Mouse (Mus musculus) mesoderm, embryonic 11.5 days (tissue): ENCODE measurements around the gene Eml1.
A peak's percentile ranks its signal among the peaks of the same experiment; 100 is the strongest.
"Not testable (repeated sequence)": the region's sequence is repeated elsewhere in the genome, so short reads cannot be mapped to it uniquely, and the experiment has no call there.

Experiments
- DNase-seq: peaks from one replicate; pipeline ENCODE4 v3.0.0-alpha.2; 2012; ENCODE audit warnings: low read depth, low spot score

Eml1 gene

DNA sequence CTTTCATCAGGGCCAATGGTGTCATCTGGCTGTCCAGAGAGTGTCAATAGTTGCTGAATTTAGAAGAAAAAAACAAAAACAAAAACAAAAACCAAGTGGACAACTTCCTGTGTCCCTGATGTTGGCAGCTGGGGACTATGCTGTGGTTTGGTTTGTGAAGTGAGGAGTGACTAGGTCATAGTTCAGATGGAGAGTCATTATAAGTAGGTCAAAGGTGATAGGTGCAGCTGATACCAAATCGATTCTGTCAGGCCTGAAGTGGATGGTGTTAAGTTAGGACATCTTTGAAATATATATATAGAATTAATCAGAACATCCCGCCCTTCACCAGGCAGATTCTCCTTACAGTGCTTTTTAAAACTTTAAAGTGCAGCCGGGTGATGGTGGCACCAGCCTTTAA, 103.7 kb downstream of the Eml1 start:
- DNase-seq = no peak

DNA sequence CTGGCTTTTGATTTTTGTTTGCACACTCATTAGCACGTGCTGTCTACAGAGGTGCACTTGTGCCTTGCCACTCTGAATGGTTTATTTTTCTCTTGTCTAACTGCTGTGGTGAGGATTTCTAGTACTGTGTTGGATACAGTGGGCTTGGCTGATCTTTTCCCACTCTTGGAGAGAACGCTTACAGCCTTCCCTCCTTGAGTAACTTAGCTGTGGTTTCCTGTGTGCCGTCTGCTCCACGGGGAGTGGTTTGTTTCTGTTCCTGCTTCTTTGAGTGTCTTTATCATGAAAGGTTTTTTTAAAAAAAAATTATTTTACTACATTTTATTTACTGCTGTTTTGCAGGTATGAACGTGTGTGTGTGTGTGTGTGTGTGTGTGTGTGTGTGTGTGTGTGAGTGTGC, 108.0 kb downstream of the Eml1 start:
- DNase-seq = no peak

DNA sequence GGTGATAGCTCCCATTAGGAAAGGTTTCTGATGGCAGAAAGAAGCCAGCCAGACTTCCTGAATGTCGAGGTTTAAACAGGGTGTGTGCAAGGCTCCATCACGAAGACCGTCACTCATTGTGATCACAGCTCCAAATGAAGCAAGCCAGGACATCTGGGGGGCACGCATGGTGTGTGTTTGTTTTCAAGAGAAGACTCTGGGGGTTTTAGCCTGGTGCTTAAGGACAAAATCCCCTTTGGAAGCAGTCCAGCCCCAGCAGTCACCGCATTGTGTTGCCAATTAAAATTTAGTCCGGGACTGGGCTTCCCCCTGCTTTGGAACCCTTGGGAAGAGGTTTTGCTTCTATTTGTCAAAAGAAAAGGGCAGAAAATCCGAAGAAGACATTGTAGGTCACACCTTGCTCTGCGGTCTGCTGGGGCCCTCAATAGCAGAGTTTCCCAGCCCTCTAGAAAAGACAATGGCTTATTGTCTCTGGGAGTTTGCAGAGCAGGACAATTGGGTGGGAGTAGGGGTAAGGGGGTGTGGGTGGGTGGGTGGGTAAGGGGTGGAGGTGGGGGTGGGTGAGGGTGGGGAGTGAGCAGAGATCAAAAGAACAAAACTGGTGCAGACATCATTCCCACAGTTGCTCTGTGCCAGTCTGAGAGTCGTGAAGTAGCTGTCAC, 110.1 kb downstream of the Eml1 start:
- no peak for DNase-seq

DNA sequence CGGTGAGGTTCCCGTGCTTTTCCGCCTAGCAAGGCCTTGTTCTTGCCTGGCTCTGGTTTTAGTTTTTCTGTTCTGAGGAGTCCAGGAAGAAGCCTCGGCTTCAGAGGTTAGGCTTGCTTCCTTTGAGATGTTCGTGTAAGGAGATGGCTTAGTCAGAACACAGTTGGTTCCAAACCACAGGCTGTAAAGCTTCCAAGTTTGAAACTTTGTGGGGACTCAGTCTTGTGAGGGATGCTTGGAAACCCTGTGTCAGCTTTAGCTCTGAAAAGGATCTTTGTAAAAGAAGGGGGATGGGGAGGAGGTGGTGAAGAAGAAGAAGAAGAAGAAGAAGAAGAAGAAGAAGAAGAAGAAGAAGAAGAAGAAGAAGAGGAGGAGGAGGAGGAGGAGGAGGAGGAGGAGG, 118.3 kb downstream of the Eml1 start:
- no peak for DNase-seq

DNA sequence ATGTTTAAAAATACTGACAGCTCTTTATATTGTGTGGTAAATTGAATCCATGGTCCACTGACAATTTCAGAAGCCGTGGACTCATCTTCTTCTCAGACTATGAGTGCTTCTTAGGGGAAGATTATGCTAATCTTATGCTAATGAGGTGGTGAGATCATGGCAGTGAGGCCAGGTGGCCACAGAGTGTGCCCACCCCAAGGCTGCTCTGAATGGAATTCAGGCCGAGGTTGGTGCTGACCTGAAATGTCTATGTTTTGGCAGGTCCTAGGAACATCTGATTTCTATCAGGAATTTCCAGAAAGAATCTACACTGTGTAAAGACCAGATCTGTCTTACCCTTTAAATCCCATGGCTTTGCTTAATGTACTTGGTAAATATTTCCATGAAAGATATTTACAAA, 119.0 kb downstream of the Eml1 start:
- no peak for DNase-seq

DNA sequence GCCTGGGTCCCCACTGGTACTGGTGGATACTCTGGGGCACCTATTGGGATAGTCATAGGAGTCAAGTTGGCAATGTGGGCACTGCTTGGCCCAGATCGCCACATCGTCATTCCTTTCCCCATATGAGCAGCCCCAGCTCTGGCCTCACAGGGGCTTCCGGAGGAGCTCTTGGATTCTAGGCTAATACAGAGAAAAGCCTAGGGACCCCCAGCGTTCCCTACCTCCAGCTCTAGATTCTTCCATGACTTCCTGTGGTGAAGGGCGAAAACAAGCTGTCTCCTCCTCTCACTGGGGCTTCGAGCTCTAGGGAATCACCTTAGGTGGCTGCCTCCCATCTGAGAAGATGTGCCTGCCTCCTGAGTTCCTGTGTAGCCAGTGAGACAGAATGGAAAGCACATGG, 119.6 kb downstream of the Eml1 start:
- no peak for DNase-seq

DNA sequence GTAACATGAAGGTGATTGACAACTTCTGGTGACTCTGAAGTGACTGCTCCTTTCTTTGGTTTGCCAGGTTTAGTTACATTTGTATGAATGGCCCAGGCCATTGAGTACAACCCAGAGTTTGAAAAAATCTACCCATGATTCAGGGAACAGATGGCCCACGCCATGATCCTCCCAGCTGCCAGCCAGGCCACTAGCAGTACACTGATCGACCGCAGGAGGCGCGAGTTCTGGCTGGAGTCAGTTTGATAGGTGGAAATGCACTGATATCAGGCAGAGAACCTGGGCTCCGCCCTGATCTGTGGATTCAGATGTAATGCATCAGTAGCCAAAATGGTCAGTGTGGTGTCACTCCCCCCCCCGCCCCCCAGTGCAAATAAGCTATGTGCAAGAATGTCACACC, 120.2 kb downstream of the Eml1 start:
- peak; percentile 30 for DNase-seq

DNA sequence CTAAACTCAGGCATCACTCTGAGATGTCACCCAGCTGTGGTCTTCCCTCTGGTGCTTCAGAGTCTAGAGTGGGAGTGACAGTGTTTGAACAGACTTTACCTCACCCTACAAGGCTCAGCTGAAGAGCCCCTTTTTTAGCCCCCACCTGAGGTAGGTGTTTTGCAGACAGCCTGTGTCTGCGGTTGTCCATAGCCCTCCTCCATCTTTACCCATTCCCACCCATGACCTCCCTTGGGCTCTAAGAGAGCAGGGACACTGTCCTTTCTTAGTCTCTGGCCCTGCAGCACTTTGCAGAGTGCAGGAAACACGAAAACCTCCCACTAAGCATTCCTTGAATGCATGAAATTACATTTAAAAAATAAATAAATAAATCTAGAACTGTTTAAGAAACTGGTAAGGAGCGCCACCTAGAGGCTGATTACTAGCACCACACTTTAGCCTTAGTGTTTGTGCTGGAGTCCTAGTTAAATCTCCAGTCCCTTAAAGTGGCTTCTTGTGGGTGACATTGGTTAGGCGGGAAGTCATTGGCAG, 123.3 kb downstream of the Eml1 start:
- peak; percentile 79 for DNase-seq

DNA sequence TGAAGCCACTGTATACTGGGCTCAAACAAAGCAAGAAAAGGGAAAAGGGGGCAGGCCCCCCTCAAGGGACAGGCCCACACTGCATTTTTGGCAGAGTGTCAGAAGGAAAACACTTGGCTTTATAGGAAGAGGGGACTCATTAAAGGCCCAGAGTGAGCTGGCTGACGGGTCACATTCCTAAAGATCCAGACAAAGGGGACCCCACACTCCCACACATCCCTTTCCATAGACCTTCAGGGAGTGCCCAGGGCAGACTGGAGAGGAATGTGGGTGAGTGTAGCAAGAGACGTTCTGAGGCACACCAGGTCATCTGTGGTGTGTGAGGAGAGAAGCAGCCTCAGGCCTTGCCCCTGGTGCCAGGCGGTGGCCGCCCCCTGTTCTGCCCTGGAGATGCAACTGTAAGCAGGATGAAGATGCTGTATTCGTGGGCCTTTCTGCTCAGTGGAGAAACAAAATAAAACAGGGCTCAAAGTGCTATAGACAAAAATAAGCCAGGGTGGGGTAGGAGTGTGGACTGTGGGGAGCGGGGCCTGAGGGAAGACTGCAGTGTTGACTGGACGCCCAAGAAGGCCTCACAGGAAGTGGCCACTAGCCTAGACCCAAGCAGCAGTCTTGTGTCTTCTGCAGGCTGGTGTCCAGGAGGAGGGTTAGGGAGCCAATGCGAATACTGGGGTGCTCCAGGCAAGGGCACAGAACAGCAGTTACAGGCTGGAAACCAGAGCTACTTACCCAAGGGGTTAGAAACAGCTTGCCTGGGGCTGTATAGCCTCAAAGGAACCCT, 124.9 kb downstream of the Eml1 start:
- DNase-seq = peak; percentile 30

DNA sequence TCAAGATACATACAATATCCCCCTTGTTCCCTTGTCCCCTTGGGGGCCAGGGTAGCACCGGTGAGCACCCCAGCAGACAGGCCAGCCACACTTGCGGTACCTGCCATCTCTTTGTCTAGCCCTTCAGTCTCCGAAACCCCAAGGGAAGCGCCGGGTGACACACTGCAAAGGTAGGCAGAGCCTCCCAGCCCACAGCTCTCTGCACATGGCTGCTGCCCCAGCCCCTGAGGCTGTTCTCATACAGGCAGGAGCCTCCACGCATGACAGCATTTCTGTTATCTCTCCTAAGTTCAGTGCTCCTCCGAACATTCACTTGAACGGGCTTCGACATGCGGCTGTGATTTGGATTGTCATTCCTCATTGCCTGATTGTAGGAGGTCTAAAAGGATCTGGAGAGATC, 132.3 kb downstream of the Eml1 start:
- no peak for DNase-seq

DNA sequence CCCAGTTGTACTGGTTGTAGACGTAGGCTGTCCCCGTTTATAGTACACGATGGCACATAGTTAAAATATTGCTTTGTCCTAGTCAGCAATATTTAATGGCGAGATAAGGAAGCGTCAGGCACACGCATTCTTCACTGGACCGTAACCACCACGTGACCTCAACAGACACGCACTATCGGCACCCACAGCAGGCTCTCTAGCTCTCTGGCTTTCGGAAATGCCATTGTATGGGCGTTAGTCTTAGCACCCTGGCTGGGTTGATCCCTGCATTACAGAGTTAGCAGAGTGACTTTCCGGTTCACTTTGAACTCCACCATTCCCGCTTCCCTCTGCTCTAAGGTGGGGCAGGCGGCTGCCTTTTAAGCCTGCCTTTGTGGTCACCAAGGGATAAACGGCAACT, 132.8 kb downstream of the Eml1 start:
- DNase-seq = no peak

DNA sequence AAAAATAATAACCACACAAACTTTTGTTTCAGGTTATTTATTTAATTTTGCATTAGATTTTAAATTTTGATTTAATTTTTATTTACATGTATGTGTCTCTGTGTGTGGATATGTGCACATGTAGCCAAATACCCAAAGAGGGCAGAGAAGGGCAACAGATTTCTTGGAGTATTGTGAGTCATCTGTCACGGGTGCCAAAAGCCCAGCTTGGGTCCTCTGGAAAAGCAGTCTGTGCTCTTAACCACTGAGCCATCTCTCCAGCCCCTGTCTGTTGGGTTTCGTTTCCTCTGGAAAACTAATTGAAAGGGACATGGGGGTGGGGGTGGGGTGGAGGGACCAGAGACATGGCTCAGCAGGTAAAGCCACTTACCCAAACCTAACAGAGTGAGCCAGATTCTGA, 135.1 kb downstream of the Eml1 start:
- DNase-seq = no peak

DNA sequence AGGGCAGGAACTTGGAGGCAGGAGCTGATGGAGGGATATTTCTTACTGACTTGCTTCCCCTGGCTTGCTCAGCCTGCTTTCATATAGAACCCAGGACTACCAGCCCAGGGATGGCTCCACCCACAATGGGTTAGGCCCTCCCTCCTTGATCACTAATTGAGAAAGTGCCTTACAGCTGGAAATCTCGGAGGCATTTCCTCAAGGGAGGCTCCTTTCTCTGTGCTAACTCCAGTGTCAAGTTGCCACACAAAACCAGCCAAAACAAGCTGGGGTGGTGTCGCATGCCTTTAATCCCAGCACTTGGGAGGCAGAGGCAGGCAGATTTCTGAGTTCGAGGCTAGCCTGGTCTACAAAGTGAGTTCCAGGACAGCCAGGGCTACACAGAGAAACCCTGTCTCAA, 136.3 kb downstream of the Eml1 start:
- not testable (repeated sequence) for DNase-seq

DNA sequence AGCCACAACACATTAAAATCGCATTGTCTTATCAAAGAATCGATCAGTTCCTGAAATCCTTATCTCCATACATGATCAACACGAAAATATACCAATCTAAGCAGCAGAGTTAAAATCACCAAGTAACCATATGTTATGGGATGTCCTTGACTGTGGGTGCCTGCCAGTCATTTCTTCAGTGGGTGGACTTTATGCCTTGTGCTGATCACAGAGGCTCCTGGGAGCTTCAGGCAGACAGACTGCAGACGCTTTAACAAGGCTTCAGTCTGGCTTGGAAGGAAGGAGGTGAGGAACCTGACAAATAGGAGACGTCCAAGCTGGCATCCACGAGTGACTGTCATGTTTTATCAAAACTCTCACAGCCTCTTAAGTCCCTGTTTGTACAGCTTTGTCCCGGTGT, 139.8 kb downstream of the Eml1 start:
- no peak for DNase-seq

DNA sequence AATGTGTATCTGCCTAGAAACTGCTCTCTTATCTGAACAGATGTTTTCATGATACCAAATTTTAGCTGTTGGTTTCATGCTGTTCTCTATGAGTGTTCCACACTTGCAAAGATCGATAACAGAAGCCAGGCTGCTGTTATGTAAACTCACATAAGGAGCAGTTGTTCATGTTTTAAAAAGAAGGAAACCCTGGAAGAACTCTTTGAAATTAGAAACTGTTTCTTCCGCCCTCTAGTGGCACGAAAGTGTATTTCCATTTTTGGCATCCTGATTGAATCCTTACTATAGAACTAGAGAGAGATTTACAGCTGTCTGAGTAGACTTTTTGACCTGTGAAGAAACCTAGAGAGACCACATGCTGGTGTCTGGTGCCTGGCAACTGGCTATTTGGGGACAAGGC, 140.3 kb downstream of the Eml1 start:
- DNase-seq = peak; percentile 71

DNA sequence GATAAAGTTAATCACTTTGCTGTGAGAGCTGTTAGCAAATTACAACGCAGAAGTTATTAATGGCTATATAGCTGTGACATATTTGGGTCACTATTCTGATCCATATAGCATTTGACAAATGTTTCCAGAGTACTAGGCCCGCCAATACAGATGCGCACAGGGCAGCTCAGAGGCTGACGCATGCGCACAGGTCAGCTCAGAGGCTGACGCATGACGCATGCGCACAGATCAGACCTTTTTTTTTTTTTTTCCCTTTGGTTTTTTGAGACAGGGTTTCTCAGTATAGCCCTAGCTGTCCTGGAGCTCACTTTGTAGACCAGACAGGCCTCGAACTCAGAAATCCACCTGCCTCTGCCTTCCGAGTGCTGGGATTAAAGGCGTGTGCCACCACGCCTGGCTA, 144.7 kb downstream of the Eml1 start:
- DNase-seq = no peak

DNA sequence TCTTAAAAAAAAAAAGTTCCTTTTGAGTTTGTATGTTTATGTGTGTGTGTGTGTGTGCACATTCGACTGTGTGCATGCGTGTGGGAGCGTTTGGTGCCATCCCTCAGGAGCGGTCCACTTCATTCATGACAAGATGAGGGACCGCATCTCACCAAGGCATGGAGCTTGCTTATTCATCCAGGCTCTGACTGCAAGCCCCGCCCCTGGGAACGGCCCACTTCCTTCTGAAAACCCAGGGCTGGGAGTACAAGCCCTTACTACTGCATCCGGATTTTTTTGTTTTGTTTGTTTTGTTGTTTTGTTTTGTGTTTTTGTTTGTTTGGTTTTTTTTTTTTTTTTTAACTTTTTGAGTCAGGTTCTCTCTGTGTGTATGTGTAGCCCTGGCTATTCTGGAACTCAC, 148.6 kb downstream of the Eml1 start:
- DNase-seq = no peak

DNA sequence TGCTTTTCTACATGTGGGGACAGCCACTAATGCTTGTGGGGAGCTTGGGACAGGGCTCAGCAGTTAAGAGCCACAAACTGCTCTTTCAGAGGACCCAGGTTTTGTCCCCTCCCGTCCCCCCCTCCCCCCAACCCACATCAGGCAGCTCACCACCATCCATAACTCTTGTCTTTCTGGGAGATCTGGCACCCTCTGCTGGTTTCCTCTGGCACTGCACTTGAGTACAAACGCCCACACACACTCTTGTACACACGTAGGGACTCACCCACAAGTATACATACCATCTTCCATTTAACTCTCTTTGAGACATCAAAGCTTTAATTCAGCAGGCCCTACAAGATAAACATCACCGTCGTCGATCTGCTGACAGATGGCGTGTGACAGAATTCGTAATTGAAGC, 158.5 kb downstream of the Eml1 start:
- DNase-seq = peak; percentile 69

DNA sequence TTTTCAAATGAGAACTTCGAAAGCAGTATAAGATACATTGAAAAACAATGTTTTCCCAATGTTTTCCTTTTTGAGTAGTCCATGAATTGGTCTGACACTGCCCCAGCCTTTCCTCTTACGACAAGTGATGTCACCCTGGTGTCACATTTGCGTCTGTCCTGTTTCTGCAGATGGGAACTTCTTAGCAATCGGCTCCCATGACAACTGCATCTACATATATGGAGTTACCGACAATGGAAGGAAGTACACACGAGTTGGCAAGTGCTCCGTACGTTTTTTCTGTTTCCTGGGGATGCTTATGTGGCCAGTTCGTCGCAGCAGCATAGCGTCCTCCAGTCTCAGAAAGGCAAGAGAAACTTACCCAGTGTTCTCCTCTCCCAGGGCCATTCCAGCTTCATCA, 163.7 kb downstream of the Eml1 start:
- DNase-seq = no peak

DNA sequence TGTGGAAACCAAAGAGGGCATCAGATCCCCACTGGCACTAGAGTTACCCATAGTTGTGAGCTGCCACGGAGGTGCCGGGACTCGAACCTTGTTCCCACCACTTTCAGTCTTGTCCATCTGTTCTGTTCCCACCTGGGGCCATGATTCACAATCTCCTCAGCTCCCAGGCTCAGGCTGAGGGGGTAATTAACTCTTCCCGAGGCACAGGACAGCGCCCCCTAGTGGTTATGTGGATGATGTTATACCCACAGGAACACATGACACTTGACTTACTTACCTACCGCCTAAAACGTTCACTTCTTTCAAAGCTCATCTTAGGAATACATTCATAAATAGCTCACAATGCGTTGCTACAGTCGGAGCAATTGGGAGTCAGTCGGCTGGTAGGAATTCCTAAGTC, 165.7 kb downstream of the Eml1 start:
- DNase-seq = no peak

DNA sequence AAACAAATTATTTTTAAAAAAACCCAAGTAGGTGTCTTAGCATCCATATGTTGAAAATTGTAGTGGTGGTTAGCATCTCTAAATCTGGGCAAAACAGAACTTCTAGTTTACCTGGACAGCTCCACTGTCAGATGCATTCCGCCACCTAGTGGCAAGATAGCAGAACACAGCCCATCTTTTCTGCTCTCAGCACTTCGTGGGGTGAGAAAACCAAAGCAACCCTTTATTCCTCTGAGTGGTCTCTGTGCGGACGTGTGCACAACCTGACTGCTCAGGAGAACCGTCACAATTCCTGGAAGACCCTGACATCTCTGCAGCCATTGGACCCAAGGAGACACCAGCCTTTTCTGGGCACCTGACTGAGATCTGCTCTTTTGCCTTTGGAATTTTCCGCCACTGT, 170.3 kb downstream of the Eml1 start:
- peak; percentile 59 for DNase-seq

DNA sequence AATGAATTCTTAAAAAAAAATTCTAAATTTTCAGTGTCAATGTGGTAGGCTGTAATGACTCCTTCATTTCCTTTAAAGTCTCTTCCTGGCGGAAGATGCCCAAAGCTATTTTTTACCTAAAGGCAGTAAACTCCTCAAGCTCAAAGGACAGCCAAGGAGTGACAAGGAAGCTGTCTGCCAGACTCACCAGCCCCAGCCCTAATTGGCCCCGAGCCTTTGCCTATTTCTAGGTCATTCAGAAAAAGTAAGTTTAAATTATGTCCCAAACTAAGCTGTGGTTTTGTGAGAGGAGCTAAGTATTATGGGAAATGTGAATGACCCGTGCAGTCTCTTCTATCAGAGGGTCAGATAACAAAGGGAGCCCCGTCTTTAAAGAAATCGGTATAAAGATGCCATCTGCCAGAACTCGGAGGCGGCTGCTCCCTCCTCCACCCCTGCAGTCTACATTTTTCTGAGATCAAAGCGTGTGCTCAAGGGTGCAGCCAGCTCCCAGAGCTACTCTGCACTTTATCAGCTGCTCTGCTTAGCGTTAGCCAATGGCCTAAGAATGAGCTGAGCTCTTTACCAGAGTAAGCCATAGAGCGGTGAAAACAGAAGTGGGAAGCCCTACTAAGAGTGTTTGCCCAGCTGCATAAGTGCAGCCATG, 175.9 kb downstream of the Eml1 start:
- peak; percentile 65 for DNase-seq
